Mouse (Mus musculus): ENCODE measurements around the gene Ubxn11.

- no peak for TF ChIP-seq POLR2A (IDR thresholded peaks at IDR 0.05; ENCODE audit: borderline replicate concordance, insufficient read depth, low read length)
- TF ChIP-seq CTCF (IDR thresholded peaks at IDR 0.05; ENCODE audit: borderline replicate concordance, insufficient read depth, low read depth, low read length): no peak
These were observed 36.5 kb downstream of the Ubxn11 start for GRCm38 (mm10) chr4:134138857-134139256.

All from cerebellum, adult 2 months (tissue).